Mouse (Mus musculus): ENCODE measurements at regions not wholly inside any gene's neighbourhood (a gene's known extent, or its start where the extent isn't known, plus 50 kb on each side); places are given as distances from the start of the nearest gene placed in this dataset.

GRCm38 (mm10) chr11:18151788-18152563 lies 198.3 kb upstream of the Etaa1 start:
- TF ChIP-seq CTCF (IDR thresholded peaks at IDR 0.05; ENCODE audit: borderline replicate concordance, control insufficient read depth, extremely low read depth, insufficient read depth, low read length, poor library complexity) (no peak), POLR2A (IDR thresholded peaks at IDR 0.05; ENCODE audit: control insufficient read depth, extremely low read depth, insufficient read depth, low read length, poor library complexity) (no peak)
